Mouse (Mus musculus) central nervous system, embryonic 14 days (tissue): Measurements from ENCODE around the gene Gm7298. TPM values are rescaled to one million over a fixed set of nuclear protein-coding genes. Genes with fewer than 3 reads are reported as not detected.

Experiments
- polyA plus RNA-seq: library from polyadenylated mRNA; depleted of rRNA; stranded (reverse); fragments of >200 nt; gene quantifications from 2 replicates; pipeline ENCODE4 v1.2.3, GENCODE M21; 2012; rRNA removed

Gene Gm7298
- not detected in 2 replicates for polyA plus RNA-seq

DNA sequence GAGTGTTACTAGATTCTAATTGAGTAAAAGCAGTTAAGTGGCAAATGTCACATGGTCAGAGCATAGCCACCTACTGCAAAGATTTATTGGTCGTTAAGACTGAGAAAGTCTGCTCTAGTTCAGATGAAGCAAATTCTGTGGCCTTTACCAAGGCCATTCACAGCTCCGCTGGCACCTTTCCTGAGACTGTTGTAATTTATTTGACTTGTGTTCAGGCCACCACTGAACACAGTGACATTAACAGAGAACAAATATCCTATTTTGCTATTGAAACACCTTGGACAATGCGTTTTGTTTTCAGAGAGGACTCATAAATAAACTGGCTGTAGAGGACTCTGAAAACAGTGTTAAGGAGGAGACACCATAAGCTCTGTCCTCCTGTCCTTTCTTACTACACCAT is at the start of gene Gm7298:
Gene Gm7298, plus strand, starts transcription at position 301 of the 400 bp plus-strand sequence.

DNA sequence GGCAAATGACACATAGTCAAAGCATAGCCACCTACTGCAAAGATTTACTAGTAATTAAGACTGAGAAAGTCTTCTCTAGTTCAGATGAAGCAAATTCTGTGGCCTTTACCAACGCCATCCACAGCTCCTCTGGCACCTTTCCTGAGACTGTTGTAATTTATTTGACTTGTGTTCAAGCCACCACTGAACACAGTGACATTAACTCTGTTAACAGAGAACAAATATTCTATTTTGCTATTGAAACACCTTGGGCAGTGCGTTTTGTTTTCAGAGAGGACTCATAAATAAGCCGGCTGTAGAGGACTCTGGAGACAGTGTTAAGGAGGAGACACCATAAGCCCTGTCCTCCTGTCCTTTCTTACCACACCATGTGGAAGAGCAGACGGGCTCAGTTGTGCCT is 105.5 kb downstream of the Gm7298 start, which contains the start of gene Mug1:
Gene Mug1, plus strand, starts transcription at position 271 of the 400 bp plus-strand sequence.

Other genes with a start within 250 kb of the Gm7298 start
- gene A2m, start 97.6 kb upstream of the Gm7298 start, polyA plus RNA-seq: 7.2 and 7.6 TPM in 2 replicates
- not detected in 2 replicates for gene Mug1, start 105.6 kb downstream of the Gm7298 start, polyA plus RNA-seq